Mouse (Mus musculus): ENCODE data around the gene Pcbp1.

The Pcbp1 gene

DNA sequence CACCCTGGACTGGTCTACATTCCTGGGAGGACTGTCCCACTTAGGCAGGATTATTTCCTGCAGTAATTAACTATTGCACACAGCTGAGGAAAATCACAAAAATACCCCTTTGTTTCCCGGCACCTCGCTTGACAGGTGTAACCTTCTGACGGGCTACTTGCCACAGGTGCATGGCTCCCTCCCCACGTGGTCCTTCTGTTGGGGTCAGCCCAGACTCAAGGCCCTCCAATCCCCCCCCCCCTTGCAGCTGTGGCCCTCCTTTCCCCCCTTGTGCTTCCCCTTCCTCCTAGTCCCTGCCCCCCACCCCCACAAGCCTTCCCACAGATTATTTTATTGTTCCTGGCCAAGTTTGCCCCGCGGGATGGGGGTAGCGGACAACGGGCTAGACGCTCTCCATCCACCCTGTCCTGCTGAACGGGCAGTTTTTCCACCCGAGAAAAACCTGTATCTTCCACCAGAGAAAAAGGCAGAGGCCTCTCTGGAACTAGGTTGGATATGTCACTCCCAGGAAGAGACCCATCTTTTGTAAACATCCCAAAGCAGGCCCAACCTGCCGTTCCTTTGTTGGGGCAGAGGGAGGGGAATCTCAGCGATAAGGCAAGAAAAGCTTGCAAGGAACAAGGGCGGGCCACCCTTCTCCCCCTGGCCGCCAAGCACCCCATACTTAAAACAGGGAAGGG is 2.2 kb downstream of the Pcbp1 start:
- no peak for DNase-seq (ENCODE audit: low spot score in 2 of 2)

- no peak for DNase-seq (ENCODE audit: low spot score in 2 of 2)
Measured at GRCm38 (mm10) chr6:86523242-86523754, 2.8 kb downstream of the Pcbp1 start.

DNA sequence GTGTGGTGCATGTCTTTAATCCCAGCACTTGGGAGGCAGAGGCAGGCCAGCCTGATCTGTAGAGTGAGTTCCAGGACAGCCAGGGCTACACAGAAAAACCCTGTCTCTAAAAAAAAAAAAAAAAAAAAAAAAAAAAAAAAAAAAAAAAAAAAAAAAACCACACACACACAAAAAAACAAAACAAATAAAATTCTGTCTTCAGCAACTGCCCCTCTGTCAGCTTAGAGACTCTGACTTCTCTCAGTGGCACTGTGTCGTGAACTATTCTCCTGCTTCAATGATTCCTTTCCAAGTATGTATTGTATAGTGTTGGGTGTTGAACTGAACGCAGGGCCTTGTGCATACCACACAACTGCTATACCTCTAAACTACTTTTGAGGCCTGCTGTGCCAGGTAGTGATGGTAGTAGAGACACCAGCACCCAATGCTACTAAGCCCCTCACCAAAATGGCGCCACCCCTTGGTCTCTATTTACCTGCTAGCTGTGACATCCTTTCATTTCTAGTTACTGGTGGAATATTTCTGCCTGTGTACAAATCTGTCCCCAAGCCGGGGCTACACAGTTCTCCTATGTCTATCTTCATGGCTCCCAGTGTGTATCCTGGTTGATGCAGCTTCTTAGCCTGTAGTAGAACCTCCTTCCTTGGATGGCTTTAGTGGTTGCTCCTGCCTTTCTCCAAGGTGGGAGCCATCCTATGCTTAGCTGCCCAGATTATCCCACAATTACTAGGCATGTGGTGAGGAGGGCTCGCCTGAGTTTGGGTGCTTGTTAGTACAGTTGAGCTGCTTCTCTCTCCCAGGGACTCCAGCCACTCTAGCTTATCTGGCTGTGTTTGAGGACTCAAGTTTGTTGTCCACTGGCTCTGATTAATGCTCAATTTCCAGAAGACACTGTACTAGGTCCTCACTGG is 3.9 kb downstream of the Pcbp1 start:
- no peak for DNase-seq (ENCODE audit: low spot score in 2 of 2)

DNA sequence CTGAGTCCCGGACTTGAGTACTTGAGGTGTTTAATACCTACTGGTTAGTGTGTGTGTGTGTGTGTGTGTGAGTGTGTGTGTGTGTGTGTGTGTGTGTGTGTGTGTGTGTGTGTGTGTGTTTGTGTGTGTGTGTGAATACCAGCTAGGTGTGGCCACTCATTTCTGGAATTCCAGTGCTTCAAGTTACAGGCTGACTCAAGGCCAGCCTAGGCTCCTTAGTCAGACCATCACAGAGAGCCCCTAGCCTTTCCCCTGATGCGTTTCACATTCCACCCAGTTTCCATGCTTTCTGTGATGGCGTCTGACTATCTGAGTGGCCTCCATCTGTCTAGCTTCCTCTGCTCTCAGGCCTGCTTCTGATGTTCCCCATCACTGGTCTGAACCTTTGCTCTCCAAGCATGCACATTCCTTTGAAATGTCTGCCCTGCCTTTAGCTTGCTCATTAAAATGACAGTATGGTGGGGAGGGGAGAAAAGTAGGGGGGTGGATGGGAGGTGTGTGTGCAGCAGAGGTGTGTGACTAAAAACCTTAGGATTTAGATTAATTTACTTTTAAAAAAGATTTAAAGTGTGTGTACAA is 6.3 kb downstream of the Pcbp1 start:
- no peak for DNase-seq (ENCODE audit: low spot score in 2 of 2)

- peak in 1 of 2 experiments; percentile 49 for DNase-seq (ENCODE audit: low spot score in 2 of 2)
Measured at GRCm38 (mm10) chr6:86516021-86516420, 10.1 kb downstream of the Pcbp1 start.

- DNase-seq (ENCODE audit: low spot score in 2 of 2) = no peak
Measured at GRCm38 (mm10) chr6:86513296-86513695, 12.8 kb downstream of the Pcbp1 start.

DNA sequence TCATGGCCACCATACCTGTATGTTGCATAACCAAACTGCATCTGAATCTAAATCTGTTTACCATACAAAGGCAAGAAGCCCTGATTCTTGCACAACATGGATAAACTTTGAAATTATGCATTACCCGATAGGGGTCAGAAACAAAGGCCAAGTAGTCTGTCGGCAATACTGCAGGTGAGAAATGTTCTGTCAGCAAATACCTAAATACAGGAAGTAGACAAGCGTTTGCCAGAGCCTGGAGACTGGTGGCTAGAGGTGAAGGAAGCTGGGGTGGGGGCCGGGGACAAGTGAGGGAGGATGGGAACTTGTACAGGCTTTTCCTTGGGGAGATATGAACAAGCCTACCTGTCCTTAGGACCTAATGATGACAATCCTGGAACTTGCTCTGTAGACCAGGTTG is 15.1 kb downstream of the Pcbp1 start:
- DNase-seq (ENCODE audit: low spot score in 2 of 2) = no peak

GRCm38 (mm10) chr6:86509866-86510200 is 16.3 kb downstream of the Pcbp1 start:
- DNase-seq (ENCODE audit: low spot score in 2 of 2) = no peak

DNA sequence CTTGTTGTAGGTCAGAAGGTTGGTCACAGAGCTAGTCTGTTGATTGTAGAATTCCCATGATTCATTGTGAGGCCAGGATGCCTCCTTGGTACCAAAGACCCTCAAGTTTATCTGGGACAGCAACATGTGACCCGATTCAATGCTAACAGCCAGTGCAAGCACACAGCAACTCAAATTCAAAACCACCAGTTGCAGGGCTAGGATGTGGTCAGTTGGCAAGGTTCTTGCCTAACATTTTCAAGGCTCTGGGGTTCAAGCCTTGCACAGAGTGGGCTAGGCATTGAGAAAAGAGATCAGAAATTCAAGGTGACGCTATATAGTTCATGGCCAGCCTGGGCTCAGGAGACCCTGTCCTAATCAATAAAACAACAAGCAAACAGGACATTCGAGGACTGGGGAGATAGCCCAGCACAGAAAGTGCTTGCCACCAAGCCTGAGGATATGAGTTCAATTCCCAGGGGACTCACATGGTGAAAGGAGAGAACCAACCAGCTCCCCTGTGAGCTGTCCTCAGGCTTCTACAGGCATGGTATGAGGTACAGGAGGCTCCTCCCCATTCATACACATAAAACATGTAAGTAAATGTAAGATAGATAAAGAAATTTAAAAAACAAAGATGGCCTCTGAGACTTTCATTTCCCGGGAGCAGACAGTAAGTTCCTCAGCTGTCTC is 16.8 kb downstream of the Pcbp1 start:
- DNase-seq (ENCODE audit: low spot score in 2 of 2) = no peak

- no peak for DNase-seq (ENCODE audit: low spot score in 2 of 2)
Measured at GRCm38 (mm10) chr6:86508736-86509135, 17.4 kb downstream of the Pcbp1 start.

DNA sequence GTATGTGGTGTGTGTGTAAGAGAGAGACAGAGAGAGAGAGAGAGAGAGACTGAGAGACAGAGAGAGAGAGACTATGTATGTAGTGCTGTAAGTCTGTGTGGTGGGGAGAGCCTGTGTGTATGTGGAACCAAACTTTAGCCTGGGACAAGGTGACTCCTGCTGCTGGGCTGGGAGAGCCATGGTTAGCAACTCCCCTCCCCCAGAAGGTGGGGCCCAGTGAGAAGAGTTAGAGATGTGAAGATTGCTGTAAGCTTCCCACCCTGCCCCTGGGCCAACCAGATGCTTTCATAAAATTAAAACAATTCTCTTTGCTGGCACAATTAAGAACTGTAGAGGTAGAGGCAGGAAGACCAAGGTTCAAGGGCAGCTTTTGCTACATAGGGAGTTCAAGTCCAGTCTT is 19.0 kb downstream of the Pcbp1 start:
- DNase-seq (ENCODE audit: low spot score in 2 of 2) = no peak

- DNase-seq (ENCODE audit: low spot score in 2 of 2) = no peak
Measured at GRCm38 (mm10) chr6:86506309-86506708, 19.8 kb downstream of the Pcbp1 start.

- no peak for DNase-seq (ENCODE audit: low spot score in 2 of 2)
Measured at GRCm38 (mm10) chr6:86505671-86506070, 20.4 kb downstream of the Pcbp1 start.

DNA sequence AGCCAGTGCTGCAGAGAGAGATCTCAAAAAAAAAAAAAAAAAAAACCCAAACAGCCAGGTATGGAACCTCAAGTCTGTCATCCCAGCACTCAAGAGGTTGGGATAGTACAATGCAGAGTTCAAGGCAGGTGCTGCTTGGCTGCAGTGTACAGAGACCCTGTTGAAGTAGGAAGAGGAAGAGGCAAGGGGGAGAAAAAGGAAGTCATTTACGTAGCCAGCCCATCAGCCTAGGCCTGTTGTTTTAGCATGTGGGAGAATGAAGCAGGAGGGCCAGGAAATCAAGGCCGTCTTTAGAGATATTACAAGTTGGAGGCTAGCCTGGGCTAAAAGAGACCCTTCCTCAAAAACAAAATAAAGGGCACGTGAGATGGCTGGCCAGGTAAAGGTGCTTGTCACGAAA is 22.6 kb downstream of the Pcbp1 start:
- no peak for DNase-seq (ENCODE audit: low spot score in 2 of 2)

GRCm38 (mm10) chr6:86499571-86500109 is 26.5 kb downstream of the Pcbp1 start:
- DNase-seq (ENCODE audit: low spot score in 2 of 2) = no peak

GRCm38 (mm10) chr6:86497942-86498732 is 28.0 kb downstream of the Pcbp1 start:
- DNase-seq (ENCODE audit: low spot score in 2 of 2) = no peak

DNA sequence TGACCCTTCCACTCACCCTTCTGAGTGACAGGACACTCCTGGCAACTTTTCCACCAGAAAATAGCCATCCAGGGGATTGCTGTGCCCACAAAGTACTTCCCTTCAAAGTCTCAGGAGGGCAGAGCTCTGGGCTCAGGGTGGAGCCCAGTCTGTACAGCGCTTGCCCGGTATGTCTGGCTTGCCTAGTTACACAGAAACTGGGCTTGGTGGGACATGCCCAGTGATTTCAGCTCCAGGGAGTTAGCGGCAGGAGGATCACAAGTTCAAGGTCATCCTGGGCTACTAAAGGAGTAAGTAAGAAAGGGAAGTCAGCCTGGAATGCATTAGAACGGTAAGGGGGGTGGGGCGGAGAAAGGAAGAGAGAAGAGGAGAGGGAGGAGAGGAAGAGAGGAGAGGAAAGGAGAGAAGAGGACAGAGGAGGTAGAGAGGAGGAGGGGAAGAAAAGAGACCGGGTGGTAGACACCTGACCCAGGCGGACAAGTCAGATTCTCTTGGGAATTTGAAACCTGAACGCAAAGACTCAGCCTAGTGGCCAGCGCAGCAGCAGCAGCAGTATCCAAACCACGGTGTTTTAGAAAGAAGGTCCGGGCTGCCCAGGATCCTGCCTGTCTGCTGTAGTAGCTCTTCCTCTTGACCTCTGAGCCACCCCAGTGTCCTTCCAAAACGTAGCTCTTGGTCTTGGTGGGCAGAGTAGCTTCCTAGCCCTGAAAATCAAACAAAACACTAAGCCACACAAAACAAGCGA is 28.9 kb downstream of the Pcbp1 start:
- peak in 1 of 2 experiments; percentile 44 for DNase-seq (ENCODE audit: low spot score in 2 of 2)

DNA sequence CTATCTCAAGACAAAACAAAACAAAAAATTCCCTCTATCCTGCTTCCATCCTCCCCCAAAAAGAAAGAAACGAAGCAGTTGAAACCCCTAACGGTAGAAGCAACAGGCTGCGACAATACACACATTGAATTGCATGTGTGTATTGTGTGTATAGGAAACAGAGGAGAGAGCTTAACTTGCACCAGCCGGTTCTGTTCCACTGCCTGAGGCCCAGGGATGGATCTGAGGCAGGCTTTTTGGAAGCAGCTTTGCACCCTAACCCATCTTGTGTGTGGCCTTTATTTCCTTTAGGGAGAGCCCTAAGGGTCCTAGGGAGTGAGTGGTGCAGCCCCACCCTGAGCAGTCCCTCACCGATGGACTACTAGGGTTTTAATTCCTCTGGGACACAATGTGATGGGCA is 29.5 kb downstream of the Pcbp1 start:
- no peak for DNase-seq (ENCODE audit: low spot score in 2 of 2)

DNA sequence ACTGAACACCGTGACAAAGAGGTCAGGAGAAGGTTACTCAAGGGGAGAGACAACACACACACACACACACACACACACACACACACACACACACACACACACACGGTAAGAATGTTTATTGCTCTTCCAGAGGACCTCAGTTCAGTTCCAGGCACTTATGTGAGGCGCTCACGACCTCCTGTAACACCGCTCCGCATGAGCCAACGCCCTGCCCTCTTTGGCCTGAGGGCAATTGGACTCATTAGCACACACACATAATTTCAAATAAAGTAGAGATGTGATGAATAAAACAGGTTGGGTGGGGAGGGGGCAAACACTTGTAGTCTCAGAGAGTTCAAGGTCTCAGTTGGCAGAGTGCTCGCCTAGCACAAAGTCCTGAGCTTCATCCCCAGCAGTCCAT is 30.0 kb downstream of the Pcbp1 start:
- DNase-seq (ENCODE audit: low spot score in 2 of 2) = no peak

DNA sequence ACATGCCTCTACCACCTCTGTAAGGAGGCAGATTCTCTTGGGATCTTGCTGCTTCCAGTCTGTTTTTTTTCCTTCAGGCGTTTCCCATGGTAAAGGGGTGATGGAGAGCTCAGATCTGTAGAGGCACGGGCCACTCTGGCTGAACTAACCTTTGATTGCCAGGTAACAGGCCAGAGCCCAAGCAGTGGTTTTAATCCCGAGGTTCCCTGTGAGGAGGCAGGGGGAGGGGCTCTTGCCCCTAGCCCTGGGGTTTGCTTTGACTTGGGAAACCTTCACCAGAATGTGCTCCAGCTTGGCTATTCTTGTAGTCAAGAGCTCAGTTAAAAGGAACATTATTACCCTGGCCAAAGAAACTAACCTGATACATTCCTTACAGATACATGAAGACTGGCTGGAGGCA is 30.5 kb downstream of the Pcbp1 start:
- no peak for DNase-seq (ENCODE audit: low spot score in 2 of 2)

Data from urinary bladder, postnatal 4 days (tissue).